Mouse (Mus musculus) lung, embryonic 14.5 days (tissue): ENCODE results near the gene Nucb1. TPM values are rescaled to one million over a fixed set of nuclear protein-coding genes. Genes with fewer than 3 reads are reported as not detected.

Source experiments
- ATAC-seq: fragments of 200-750 bp; cut with Nextera tagmentation; 2 replicates; pipeline ENCODE4 v1.8.0; 2017; ENCODE audit warnings: mild to moderate bottlenecking, moderate TSS enrichment, moderate library complexity; ENCODE audit not compliant: insufficient read depth
- DNase-seq: peaks from one replicate; pipeline ENCODE4 v3.0.0-alpha.2; 2015
- H3K27ac ChIP-seq: fragments of 300-500 bp; sonication (generic); 2 replicates; pipeline ENCODE4 v1.5.1; 2014; ENCODE audit warnings: low read depth, mild to moderate bottlenecking, moderate library complexity
- H3K27me3 ChIP-seq: fragments of 300-500 bp; sonication (generic); 2 replicates; pipeline ENCODE4 v1.6.1; 2014; ENCODE audit warnings: low read length, control low read depth; ENCODE audit not compliant: insufficient read depth
- H3K36me3 ChIP-seq: fragments of 300-500 bp; sonication (generic); 2 replicates; pipeline ENCODE4 v1.6.1; 2014; ENCODE audit warnings: control low read depth; ENCODE audit not compliant: insufficient read depth
- H3K4me1 ChIP-seq: fragments of 300-500 bp; sonication (generic); 2 replicates; pipeline ENCODE4 v1.6.1; 2014; ENCODE audit warnings: antibody characterized with exemption, control low read depth; ENCODE audit not compliant: insufficient read depth
- H3K4me2 ChIP-seq: fragments of 300-500 bp; sonication (generic); 2 replicates; pipeline ENCODE4 v1.6.1; 2014; ENCODE audit warnings: mild to moderate bottlenecking
- H3K4me3 ChIP-seq: fragments of 300-500 bp; sonication (generic); 2 replicates; pipeline ENCODE4 v1.5.1; 2014; ENCODE audit warnings: low read depth, low read length
- H3K9ac ChIP-seq: fragments of 300-500 bp; sonication (generic); 2 replicates; pipeline ENCODE4 v1.6.1; 2014
- H3K9me3 ChIP-seq: fragments of 300-500 bp; sonication (generic); 2 replicates; pipeline ENCODE4 v1.6.1; 2016; ENCODE audit warnings: low read depth, low read length, control low read depth
- CTCF ChIP-seq: IDR thresholded peaks from 2 replicates; pipeline ENCODE4 v1.5.1; 2016; ENCODE audit warnings: antibody characterized with exemption, low read depth
- WGBS: fragments of 180-500 bp; shearing (Covaris S2); extraction: QIAGEN DNeasy Blood & Tissue Kit; methylation state at CpG from one replicate; pipeline ENCODE4 v1.1.7; 2014; 5-methylcytosine and 5-hydroxymethylcytosine counted together
- polyA plus RNA-seq: library from polyadenylated mRNA; unstranded; fragments of >200 nt; fragmentation: Nextera tagmentation; extraction: Ambion mirVana; gene quantifications from 2 replicates; pipeline ENCODE4 v1.2.1, GENCODE M21; 2014

The Nucb1 gene
- polyA plus RNA-seq, 1 experiment from 2014 or later, result 194 TPM

- no peak overlapping the region for H3K4me3 ChIP-seq
- WGBS, result 64% methylated on average over 11 of the region's 11 CpGs
- H3K9ac ChIP-seq, result no peak overlapping the region
- H3K9me3 ChIP-seq, result no peaks in the 10 kb centered on the region
- no peak overlapping the region for H3K27ac ChIP-seq
- DNase-seq, result no peak
- H3K27me3 ChIP-seq, result no peaks in the 10 kb centered on the region
- no peaks in the 10 kb centered on the region for H3K36me3 ChIP-seq
- ATAC-seq, result no peak
- no peak for TF ChIP-seq CTCF
- H3K4me1 ChIP-seq, result no peaks in the 10 kb centered on the region
- H3K4me2 ChIP-seq, result no peak overlapping the region
These were observed 40.8 kb upstream of the Nucb1 start for GRCm38 (mm10) chr7:45550821-45551511.

GRCm38 (mm10) chr7:45549641-45550436 lies 39.6 kb upstream of the Nucb1 start:
- no peak for ATAC-seq

GRCm38 (mm10) chr7:45544525-45544924 lies 34.3 kb upstream of the Nucb1 start:
- H3K27me3 ChIP-seq, result no peaks in the 10 kb centered on the region
- no peak for ATAC-seq
- H3K4me1 ChIP-seq, result no peaks in the 10 kb centered on the region
- H3K4me3 ChIP-seq, result no peak overlapping the region
- no peak overlapping the region for H3K4me2 ChIP-seq
- H3K36me3 ChIP-seq, result no peaks in the 10 kb centered on the region
- DNase-seq, result no peak
- no peak overlapping the region for H3K27ac ChIP-seq
- 76% methylated on average over 1 of the region's 1 CpGs for WGBS
- no peaks in the 10 kb centered on the region for H3K9me3 ChIP-seq
- 0 out of 2 replicates have a peak, but pooled peaks have one; percentile 31 for TF ChIP-seq CTCF
- H3K9ac ChIP-seq, result no peak overlapping the region

More at GRCm38 (mm10) chr7:45549641-45550436, 39.6 kb upstream of the Nucb1 start:
- H3K36me3 ChIP-seq, result no peaks in the 10 kb centered on the region
- H3K4me1 ChIP-seq, result no peaks in the 10 kb centered on the region
- H3K4me2 ChIP-seq, result no peak overlapping the region
- DNase-seq, result no peak
- H3K27me3 ChIP-seq, result no peaks in the 10 kb centered on the region
- WGBS, result 84% methylated on average over 16 of the region's 16 CpGs
- no peaks in the 10 kb centered on the region for H3K9me3 ChIP-seq
- no peak overlapping the region for H3K9ac ChIP-seq
- TF ChIP-seq CTCF, result no peak
- H3K4me3 ChIP-seq, result no peak overlapping the region
- H3K27ac ChIP-seq, result no peak overlapping the region

GRCm38 (mm10) chr7:45540213-45540612 lies 30.0 kb upstream of the Nucb1 start:
- Histone ChIP-seq H3K27ac (no peak overlapping the region), H3K27me3 (no peaks in the 10 kb centered on the region), H3K4me2 (no peak overlapping the region), H3K4me3 (no peak overlapping the region), H3K9me3 (no peaks in the 10 kb centered on the region), H3K9ac (no peak overlapping the region), H3K36me3 (no peaks in the 10 kb centered on the region), H3K4me1 (peaks cover 5% of the 10 kb centered on the region; the same call in 1 of the 2 replicates)
- TF ChIP-seq CTCF, result no peak
- 52% methylated on average over 2 of the region's 2 CpGs for WGBS
- ATAC-seq (no peak), DNase-seq (no peak)

- Histone ChIP-seq H3K27me3 (no peaks in the 10 kb centered on the region), H3K4me1 (peaks cover 5% of the 10 kb centered on the region; the same call in 1 of the 2 replicates), H3K4me3 (no peak overlapping the region), H3K36me3 (no peaks in the 10 kb centered on the region), H3K4me2 (no peak overlapping the region), H3K9me3 (no peaks in the 10 kb centered on the region), H3K9ac (no peak overlapping the region), H3K27ac (no peak overlapping the region)
- DNase-seq (no peak), ATAC-seq (no peak; the same call in 1 of the 2 replicates)
- WGBS, result 82% methylated on average over 3 of the region's 3 CpGs
- TF ChIP-seq CTCF, result no peak
These were observed 28.9 kb upstream of the Nucb1 start for GRCm38 (mm10) chr7:45539095-45539494.

- no peaks in the 10 kb centered on the region for H3K27me3 ChIP-seq
- H3K9ac ChIP-seq, result peak overlapping the region; percentile 45
- H3K36me3 ChIP-seq, result no peaks in the 10 kb centered on the region
- WGBS, result 3% methylated on average over 29 of the region's 29 CpGs
- H3K27ac ChIP-seq, result no peak overlapping the region
- H3K4me3 ChIP-seq, result peak overlapping the region; percentile 46
- no peaks in the 10 kb centered on the region for H3K9me3 ChIP-seq
- H3K4me1 ChIP-seq, result peaks cover 5% of the 10 kb centered on the region; the same call in 1 of the 2 replicates
- peak; percentile 55 for TF ChIP-seq CTCF
- DNase-seq (peak; percentile 75), ATAC-seq (peak; percentile 83)
- peak overlapping the region; percentile 73 for H3K4me2 ChIP-seq
These were observed 28.2 kb upstream of the Nucb1 start for GRCm38 (mm10) chr7:45538163-45539041.
